Mouse (Mus musculus) left cerebral cortex, postnatal 25 days (tissue): ENCODE measurements around the gene Nqo1. TPM values are rescaled to one million over a fixed set of nuclear protein-coding genes. Genes with fewer than 3 reads are reported as not detected.
A peak's percentile ranks its signal among the peaks of the same experiment; 100 is the strongest.

ENCODE experiments used
- DNase-seq, 2 experiments: peaks; one replicate each; pipeline ENCODE4 v3.0.0; 2022; ENCODE audit warnings: low spot score in 2 of 2, mixed read lengths in 1 of 2
- intact Hi-C: fragments of 180-260 bp; cut with DNase I; formaldehyde crosslinking; loops from one replicate; pipeline ENCODE4 v1.15.1; 2025
- total RNA-seq, 2 experiments: library from RNA; stranded (reverse); gene quantifications; 2 replicates each; pipeline ENCODE4 v1.2.3; 2021

Nqo1 gene
- total RNA-seq = 1 to 10 TPM; 4.1 to 4.3 TPM

DNA sequence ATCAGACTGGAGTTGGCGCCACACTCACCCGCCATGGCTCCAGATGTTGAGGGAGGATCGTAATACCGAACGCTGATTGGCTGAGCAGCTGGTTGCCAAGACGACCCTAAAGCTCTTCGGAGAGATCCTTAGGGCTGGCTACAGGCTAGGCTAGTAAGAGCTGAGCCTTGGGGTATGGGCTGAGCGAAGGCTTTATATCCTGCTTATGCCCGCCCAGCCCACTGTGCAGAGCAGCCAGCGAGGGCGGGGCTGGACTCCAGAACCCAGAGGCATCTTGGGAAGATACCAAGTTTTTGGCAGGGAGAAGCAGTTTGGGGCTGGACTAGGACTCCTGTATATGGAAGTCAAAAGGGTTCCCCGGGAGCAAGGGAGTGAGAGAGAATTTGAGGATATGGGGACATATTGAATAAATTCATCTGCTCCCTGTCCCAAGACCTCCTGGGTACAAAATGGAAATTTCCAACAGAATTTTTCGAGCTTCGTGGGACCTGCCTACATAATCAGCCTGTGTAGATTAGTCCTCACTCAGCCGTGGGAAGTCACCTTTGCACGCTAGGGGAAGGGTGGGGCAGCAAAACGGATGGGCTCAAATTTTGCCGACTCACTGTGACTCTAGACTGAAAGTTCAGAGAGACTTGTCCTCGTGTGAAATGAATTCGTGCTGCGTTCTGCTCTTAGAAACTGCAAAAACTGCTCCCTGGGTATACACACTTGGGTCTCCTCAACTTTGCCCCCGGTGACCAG is at the start of gene Nqo1:
Gene Nqo1 (minus strand): TSS at position 169 of the 744 bp plus-strand sequence.
- intact Hi-C loops = no loop called here

DNA sequence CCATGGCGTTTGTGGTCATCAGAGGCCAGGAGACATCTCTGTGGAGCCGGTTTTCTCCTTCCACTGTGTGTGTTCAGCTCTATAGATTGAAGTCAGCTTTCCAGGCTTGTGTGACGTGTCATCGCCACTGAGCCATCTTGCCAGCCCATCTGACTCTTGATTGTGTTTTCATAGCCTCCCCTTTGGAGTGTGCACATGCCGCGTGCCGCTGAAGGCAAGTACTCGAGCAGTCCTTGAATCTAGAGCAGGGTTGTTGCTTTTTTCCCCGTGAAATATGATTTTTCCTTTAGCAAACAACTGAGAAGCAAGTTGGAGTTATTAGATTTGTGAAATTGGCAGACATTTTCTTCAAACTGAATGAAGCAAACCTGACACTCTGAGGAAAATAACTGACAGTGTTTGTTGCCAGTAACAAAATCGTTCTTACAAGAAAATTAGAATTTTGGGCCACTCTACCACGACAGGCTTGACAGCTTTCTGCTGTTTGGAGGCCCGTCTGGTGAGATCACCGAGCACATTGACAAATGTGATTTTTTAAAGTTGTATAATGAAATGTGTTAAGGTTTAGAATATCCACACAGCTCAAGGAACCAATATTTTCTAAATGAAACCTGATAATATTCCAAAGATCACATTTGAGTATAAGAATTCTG is 48.5 kb upstream of the Nqo1 start:
- intact Hi-C loops = no loop called here
- DNase-seq = no peak

More for the DNA sequence above, at the start of gene Nqo1:
- DNase-seq = peak; percentile 53 to 69

DNA sequence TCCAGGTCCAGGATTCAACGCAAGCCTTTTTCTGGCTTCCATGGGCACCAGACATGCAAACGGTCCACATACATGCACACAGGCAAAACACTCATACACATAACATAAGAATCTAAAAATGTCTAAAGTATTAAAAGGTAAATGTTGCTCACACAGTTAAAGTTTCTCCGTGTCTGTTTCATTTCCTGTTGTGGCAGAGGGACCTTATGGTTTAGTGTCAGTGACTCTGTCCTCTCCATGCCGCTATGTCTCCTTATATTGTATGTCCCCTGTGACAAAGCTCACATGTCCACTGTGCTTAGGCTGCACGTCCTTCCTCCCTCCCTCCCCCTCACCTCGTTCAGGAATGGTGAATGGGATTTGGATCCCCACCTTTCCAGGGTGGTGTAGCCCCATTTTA is 46.6 kb upstream of the Nqo1 start:
- no peak for DNase-seq
- intact Hi-C loops = no loop called here

DNA sequence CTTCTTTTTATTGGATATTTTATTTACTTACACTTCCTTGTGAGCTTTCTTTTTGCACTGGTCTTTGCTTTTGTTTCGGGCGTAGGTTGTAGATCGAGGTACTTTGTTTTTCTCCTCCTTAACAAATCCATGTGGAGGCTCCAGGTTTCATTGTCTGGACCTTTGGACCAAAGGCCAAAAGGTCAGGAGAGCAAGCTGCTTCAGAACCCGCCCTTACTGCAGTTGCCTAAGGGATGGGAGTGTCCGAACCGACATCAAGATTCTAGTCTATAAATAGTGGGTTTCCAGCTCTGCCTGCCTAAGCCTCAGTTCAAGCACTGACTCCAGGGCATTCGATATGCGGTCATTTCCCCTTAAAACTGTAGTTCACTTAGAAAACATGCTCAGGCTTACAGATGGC is 46.1 kb upstream of the Nqo1 start:
- no peak for DNase-seq
- intact Hi-C loops = no loop called here

DNA sequence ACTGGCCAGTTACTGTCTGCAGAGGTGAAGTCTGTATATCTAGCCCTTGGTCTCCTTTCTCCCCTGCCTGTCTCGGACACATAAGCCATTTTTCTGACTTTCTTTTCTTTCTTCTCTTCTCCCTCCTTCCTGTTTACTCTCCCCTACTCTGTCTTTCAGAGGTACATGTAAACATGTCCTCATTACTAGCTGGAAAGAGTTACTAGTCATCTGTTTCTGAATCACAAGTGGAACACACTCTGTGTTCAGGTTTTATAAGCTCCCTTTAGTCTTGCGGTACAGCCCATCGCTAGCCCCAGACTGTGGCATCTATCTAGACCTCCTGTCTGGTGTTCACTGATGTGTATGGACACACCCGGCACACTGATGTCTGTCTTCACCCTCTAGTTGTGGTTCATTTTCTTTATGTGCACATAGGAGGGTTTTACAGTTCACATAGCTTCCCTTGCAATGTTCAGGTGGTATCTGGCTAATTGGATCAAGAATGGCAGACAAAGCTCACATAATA is 45.4 kb upstream of the Nqo1 start:
- intact Hi-C loops = no loop called here

DNA sequence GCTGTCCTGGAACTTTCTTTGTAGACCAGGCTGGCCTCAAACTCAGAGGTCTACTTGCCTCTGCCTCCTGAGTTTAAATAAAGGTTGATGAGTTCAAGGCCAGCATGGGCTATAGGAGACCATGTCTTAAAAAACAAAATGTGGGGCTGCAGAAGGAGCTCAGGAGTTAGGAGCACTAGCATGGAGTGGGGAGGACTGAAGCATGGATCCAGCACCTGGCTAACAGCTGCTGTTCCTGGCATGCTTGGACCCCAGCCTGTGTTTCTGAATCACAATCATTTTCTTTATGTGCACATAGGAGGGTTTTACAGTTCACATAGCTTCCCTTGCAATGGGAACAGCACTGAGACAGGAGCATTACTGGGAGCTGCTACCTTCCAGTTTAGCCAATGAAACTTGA is 44.7 kb upstream of the Nqo1 start:
- DNase-seq = no peak
- intact Hi-C loops = no loop called here

More for the DNA sequence above, 45.4 kb upstream of the Nqo1 start:
- no peak for DNase-seq

DNA sequence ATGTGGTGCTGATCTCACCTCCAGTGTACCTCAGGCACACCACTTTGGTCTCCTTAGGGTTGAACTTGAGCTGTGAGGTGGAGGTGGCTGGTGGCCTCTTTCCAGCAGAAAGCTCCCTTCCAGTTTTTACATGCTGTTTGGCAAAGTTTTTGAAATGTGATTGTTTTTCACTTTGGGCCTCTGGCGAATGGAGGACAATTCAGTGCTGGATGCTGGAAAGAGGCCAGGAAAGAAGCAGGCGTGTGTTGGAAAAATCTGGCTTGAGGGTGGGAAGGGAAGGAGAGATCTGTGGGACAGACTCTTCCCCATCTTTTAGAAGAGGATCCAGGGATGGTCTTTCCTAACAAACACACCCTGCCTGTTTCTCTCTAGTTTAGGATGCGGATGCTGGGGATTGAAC is 41.6 kb upstream of the Nqo1 start:
- peak in 1 of 2 experiments; percentile 15 for DNase-seq
- intact Hi-C loops = no loop called here

DNA sequence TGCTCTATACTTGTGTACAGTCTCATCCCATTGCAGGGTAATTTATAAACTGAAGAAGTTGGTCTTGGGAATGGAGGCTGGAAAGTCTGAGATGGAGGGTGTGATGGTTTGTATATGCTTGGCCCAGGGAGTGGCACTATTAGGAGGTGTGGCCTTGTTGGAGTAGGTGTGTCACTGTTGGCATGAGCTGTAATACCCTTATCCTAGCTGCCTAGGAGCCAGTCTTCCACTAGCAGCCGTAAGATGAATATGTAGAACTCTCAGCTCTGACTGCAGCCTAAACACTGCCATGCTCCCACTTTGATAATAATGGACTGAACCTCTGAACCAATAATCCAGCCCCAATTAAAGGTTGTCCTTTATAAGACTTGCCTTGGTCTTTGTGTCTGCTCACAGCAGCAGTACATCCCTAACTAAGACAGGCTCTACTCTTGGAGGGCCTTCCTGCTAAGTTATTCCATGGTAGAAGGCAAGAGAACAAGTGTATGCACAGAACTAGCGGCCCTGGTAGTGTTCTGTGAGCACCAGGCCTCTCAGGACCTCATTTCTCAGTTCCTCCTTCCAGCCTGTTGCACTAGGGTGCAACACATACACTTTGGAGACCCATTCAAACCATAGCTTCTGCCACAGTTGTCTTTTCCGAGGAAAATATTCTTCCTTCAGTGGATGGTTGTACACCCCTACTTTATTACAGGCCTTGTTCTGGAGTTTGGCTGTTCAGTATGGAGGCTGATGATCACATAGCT is 37.0 kb upstream of the Nqo1 start:
- intact Hi-C loops = no loop called here
- DNase-seq = no peak

DNA sequence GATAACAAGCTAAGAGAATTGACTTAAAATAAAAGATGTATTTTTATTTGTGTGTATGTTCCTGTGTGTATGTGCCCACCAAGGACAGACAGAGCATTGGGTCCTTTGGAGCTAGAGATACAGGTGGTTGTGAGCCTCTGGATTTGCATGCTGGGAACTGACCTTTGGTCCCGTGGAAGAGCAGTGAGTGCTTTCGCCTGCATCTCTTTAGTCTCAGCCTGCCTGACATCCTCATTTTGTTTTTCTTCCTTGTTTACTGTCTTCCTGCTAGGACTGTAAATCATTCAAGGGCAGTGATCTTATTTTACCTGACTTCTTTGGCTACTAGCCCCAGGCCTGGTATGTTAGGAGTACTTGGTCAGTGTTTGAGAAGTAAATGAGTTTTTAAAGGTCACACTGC is 34.7 kb upstream of the Nqo1 start:
- intact Hi-C loops = no loop called here
- no peak for DNase-seq

DNA sequence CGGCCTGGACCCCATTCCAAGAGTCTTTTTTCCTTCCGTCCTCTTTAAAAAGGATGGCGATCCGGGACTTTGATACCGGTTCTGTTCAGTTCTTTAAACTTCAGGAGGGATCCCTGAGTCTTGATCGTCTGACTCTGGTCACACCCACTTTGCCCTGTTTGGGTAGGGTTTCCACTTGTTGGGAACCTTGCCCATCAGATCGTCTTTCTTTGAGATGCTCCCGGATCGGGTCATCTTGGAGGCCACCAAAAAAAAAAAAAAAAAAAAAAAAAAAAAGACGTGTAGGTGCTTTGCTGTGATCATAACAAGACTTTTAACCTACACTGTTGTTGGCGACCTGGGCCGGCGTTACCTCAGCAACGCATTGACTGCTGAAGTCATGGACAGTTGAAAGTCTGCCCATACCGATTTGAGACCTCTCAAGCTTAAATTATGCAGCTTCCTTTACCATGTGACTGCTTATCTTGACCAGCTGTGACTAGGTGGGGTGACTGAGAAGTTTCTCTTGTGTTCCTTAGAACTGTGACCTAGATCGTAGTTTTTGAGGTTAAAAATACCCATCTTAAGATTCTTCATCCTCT is 33.9 kb upstream of the Nqo1 start:
- intact Hi-C loops = no loop called here
- no peak for DNase-seq

DNA sequence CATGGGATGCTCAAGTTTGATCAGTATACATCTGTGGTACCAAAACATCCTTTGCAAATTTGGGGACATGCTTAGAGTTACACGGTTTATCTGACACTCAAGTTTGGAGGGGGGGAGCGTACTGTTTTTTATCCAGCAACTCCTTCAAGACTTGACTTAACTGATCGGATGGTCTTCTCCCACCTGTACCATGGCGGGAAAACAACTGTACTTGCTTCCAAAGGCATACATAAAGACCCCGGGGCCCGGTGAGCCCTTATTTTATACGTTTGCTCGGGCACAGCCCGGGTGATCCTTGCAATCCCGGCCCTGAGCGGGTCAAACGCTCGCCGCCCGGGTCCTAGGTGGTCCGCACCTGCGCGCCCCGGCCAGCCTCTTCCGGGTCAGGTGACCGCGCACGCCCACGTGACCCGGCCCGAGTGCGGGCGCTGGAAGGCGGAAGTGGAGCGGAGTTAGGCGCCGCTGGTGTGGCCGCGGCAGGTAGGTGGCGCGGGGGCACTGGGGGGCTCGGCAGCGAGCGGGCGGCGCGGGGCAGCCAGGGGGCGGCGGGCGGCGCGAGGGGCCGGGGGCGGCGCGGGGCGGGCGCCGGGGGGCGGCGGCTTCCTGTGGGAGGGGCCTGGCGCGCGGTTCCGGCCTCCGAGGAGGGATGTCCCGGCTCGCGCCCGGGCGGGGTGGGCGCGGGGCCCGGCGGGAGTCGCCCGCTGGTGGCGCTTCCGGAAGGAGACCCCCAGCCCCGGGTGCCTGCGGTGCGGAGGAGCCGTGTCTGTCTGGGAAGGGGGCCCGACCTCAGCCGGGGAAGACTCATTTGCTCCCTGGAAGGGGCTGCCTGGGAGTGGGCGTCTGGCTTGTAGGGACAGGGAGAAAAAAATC is 33.2 kb upstream of the Nqo1 start, which contains the start of gene Wwp2:
Gene Wwp2 (plus strand): TSS at position 404 of the 870 bp plus-strand sequence.
- intact Hi-C loops = no loop called here
- peak; percentile 69 to 79 for DNase-seq

DNA sequence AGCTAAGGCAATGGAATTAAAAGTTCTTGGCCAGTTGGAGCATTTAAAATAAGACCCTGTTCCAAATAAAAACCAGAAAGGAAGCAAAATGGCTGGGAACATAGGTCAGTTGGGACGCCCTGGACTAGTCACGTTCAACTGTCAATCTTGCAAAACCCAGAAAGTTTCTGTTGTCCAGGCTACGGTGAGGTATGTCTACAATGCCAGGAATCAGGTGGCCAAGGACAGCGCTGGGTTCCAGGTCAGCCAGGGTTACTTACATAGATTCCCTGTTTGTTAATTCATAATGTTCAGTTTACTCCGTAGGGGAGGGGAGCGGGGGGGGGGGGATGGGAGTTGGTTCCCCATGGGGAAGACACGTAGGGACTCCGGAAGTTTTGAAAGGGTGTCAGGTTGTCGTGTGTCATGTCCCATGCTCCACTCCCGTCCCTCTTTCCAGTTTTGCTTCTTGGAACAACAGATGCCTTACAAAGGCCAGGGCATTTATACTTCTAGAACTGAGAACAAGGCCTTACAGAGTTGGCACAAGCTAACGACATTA is 32.5 kb upstream of the Nqo1 start:
- intact Hi-C loops = no loop called here
- DNase-seq = no peak

DNA sequence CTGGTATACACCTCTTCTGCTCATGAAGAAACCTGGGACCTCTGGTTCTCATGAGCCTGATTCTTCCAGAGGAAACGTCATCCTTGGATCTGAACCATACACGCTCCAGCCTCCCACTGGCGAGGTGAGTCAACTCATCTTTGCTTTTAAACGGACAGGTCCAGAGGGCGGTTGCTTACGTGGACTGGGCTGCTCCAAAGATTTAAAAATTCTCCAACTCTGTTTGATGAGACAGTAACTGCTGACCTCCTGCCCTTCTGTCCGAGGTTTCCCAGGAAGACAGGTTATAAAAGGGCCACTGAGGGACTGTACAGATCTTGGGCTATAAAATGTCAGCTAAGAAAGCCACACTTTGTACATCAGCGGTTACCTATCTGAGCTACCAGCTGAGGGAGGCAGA is 27.8 kb upstream of the Nqo1 start:
- intact Hi-C loops = no loop called here
- DNase-seq = no peak

DNA sequence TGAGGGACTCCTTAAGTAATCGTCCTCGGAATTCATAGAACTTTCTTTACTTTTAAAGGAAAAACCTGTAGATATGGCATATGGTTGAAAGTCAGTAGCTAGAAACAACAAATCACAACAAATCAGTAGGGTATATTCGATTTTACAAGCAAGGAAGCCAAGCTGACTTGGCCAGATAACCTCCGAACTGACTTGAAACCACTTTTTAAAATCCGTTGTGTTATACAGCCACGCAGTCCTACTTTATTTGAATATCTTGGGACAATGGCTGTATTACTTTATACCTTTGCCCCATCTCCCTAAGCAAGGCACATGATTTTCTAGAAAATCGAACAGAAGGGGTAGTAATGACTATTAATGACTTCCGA is 22.2 kb upstream of the Nqo1 start:
- intact Hi-C loops = loop anchor here (2.0 kb wide), 2 partner anchors 36 to 320 kb away; no protein-coding TSS in a partner anchor

DNA sequence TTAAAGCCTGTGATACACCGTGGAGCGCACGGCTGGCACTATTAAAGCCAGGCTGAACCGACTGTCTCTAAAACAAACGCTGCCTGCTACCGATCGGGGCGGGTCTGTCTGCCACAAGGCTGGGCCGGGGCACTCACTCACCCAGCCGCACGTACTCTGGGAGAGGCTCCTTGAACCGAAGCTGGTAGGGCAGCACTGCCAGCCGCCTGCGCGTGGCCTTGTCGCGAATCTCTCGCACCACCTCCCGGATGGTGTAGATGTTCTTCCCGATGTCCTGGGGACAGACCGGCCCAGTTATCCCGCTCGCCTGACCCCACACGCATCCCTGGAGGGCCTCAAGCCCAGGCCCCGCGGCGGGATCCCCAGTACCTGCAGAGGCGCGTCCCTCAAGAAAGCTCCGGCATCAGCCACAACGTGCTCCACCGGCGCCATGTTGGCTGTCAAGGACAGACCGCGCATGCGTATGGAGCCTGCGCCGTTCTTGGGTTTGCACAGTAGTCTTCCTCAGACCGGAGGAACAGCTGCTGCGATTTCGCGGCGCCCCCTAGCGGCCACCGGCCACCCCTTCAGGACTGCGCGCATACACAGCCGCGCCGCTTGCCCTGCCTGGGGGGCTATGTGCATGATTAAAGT is 21.7 kb upstream of the Nqo1 start, which contains the start of gene Nob1:
Gene Nob1 (minus strand): TSS at position 455 of the 633 bp plus-strand sequence.
- intact Hi-C loops = loop anchor here (2.0 to 5.0 kb wide), 3 partner anchors 36 to 320 kb away; no protein-coding TSS in a partner anchor

More for the DNA sequence above, 22.2 kb upstream of the Nqo1 start:
- no peak for DNase-seq

DNA sequence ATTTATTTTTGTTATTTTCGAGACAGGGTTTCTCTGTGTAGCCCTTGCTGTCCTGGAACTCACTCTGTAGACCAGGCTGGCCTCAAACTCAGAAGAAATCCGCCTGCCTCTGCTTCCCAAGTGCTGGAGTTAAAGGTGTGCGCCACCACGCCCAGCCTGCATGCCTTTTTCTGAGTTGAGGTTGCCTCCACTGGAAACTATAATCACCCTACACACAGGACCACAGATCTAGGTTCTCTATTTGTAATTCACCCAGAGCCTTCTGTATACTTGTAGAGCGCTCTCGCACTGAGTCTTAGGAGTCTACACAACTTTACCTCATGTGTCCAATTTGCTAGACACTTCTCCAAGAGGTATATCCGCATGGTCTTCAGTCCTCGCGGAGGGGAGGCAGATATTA is 21.2 kb upstream of the Nqo1 start:
- DNase-seq = no peak
- intact Hi-C loops = loop anchor here (2.0 to 5.0 kb wide), 3 partner anchors 35 to 319 kb away; no protein-coding TSS in a partner anchor

More for the DNA sequence above, 21.7 kb upstream of the Nqo1 start, which contains the start of gene Nob1:
- peak; percentile 97 to 98 for DNase-seq

DNA sequence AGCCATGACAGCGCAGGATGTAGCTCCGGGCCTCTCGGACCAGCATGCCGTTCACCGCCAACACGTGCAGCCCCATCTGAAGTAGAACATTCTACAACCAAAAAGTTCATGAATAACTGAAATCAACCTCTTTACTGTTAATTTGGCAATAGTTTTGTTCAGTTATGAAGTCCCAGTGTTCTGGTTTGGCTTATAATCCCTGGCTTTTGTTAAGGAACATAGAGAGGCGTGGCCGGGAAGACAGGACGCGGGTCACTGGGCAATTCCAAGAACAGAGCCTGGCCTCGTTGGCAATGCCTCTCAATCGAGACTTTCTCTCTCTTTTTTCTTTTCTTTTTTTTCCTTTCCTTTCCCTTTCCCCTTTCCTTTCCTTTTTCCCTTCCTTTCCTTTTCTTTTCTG is 14.0 kb upstream of the Nqo1 start:
- intact Hi-C loops = no loop called here
- DNase-seq = no peak

DNA sequence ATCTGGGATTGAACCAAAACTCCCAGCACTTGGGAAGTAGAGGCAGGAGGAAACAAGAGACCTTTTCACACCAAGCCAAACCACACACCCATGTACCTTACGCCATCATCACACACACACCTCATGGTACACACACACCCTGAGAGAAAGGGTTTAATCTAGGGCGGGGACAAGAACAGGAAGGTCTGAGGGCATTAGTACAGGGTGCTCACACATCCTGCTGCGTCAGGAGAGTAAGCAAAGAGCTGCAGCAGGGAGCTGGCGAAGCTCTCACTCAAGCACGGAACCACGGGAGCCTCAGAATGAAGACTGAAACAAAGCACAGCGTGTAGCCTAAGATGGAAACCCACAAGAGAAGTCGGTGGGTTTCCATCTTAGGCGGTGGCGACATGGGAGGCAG is 10.9 kb upstream of the Nqo1 start:
- DNase-seq = no peak
- intact Hi-C loops = no loop called here
